Mouse (Mus musculus): ENCODE measurements around the gene Zkscan8. TPM values are rescaled to one million over a fixed set of nuclear protein-coding genes. Genes with fewer than 3 reads are reported as not detected.

The Zkscan8 gene
- total RNA-seq (2021) (10 to 100 TPM in 1 of 2 experiments, 1 to 10 TPM in 1; 9.1 to 12.3 TPM), polyA plus RNA-seq (2012; rRNA removed) (2.8 and 6.3 TPM in 2 replicates)
- long read RNA-seq, partial matches to known transcripts = 0 of 1 reads
- long read RNA-seq, other reads (novel, unspliced or antisense) = 1 of 1 reads

GRCm38 (mm10) chr13:21530781-21531201 is at the start of gene Zkscan8:
Gene Zkscan8 (minus strand): TSS chr13:21531120.
- peaks cover 7% of the 10 kb centered on the region for H3K36me3 ChIP-seq (ENCODE audit: control insufficient read depth, insufficient read depth, low read length)
- peak within 1 kb of the TSS; percentile 100 for H3K9ac ChIP-seq (ENCODE audit: low read depth, low read length)
- H3K4me3 ChIP-seq = peak within 1 kb of the TSS; percentile 77
- H3K4me1 ChIP-seq (ENCODE audit: control insufficient read depth, insufficient read depth, low read length) = peaks cover 2% of the 10 kb centered on the region
- intact Hi-C loops (cut with DNase I) = loop anchor here (1.0 to 5.0 kb wide), 5 partner anchors 24 to 168 kb away; partner anchors contain the start of genes Gm10065, Zkscan3, Zkscan4 and Zscan12
- WGBS = under 1% methylated on average over 39 of the region's 39 CpGs
- no peaks in the 10 kb centered on the region for H3K27me3 ChIP-seq (ENCODE audit: control insufficient read depth, insufficient read depth, low read length)
- peak; percentile 28; the same call in 1 of the 2 replicates for TF ChIP-seq CTCF (IDR thresholded peaks at IDR 0.05)
- TF ChIP-seq EP300 (IDR thresholded peaks at IDR 0.05; ENCODE audit: insufficient read depth, low read depth, low read length) = no peak
- peak; percentile 47; the same call in 1 of the 2 replicates for TF ChIP-seq POLR2A (IDR thresholded peaks at IDR 0.05; ENCODE audit: insufficient read depth, low read depth, low read length)
- peaks cover 2% of the 10 kb centered on the region; the same call in 1 of the 2 replicates for H3K79me2 ChIP-seq (replicated peaks; ENCODE audit: control insufficient read depth, insufficient read depth, low read length)
- DNase-seq = peak; percentile 92 to 94
- H3K27ac ChIP-seq = peak within 1 kb of the TSS; percentile 94

- TF ChIP-seq CTCF (IDR thresholded peaks at IDR 0.05) = no peak
Measured at GRCm38 (mm10) chr13:21559793-21560192, 28.9 kb upstream of the Zkscan8 start, which contains the start of gene Olfr1535. Gene Olfr1535 (minus strand): TSS chr13:21559893.

GRCm38 (mm10) chr13:21550416-21551110 is 19.6 kb upstream of the Zkscan8 start:
- intact Hi-C loops (cut with DNase I) = no loop called here
- 22% methylated on average over 3 of the region's 3 CpGs for WGBS
- no peaks in the 10 kb centered on the region for H3K4me1 ChIP-seq (ENCODE audit: control insufficient read depth, insufficient read depth, low read length)
- no peak overlapping the region for H3K27ac ChIP-seq
- H3K27me3 ChIP-seq (ENCODE audit: control insufficient read depth, insufficient read depth, low read length) = no peaks in the 10 kb centered on the region
- no peak overlapping the region for H3K4me3 ChIP-seq
- H3K36me3 ChIP-seq (ENCODE audit: control insufficient read depth, insufficient read depth, low read length) = no peaks in the 10 kb centered on the region
- DNase-seq = no peak
- H3K9ac ChIP-seq (ENCODE audit: low read depth, low read length) = no peak overlapping the region
- no peaks in the 10 kb centered on the region for H3K79me2 ChIP-seq (replicated peaks; ENCODE audit: control insufficient read depth, insufficient read depth, low read length)
- TF ChIP-seq CTCF (IDR thresholded peaks at IDR 0.05) = no peak
- no peak for TF ChIP-seq POLR2A (IDR thresholded peaks at IDR 0.05; ENCODE audit: insufficient read depth, low read depth, low read length)
- TF ChIP-seq EP300 (IDR thresholded peaks at IDR 0.05; ENCODE audit: insufficient read depth, low read depth, low read length) = no peak

More at GRCm38 (mm10) chr13:21559793-21560192, 28.9 kb upstream of the Zkscan8 start, which contains the start of gene Olfr1535:
- intact Hi-C loops (cut with DNase I) = no loop called here
- no peak within 1 kb of the TSS for H3K4me3 ChIP-seq
- H3K27me3 ChIP-seq (ENCODE audit: control insufficient read depth, insufficient read depth, low read length) = no peaks in the 10 kb centered on the region
- no peaks in the 10 kb centered on the region for H3K4me1 ChIP-seq (ENCODE audit: control insufficient read depth, insufficient read depth, low read length)
- no peak for DNase-seq
- no peaks in the 10 kb centered on the region for H3K36me3 ChIP-seq (ENCODE audit: control insufficient read depth, insufficient read depth, low read length)
- H3K27ac ChIP-seq = no peak within 1 kb of the TSS
- no peaks in the 10 kb centered on the region for H3K79me2 ChIP-seq (replicated peaks; ENCODE audit: control insufficient read depth, insufficient read depth, low read length)
- 48% methylated on average over 1 of the region's 1 CpGs for WGBS
- no peak within 1 kb of the TSS for H3K9ac ChIP-seq (ENCODE audit: low read depth, low read length)

GRCm38 (mm10) chr13:21549487-21549886 is 18.6 kb upstream of the Zkscan8 start:
- intact Hi-C loops (cut with DNase I) = no loop called here
- Histone ChIP-seq H3K36me3 (ENCODE audit: control insufficient read depth, insufficient read depth, low read length) (no peaks in the 10 kb centered on the region), H3K79me2 (replicated peaks; ENCODE audit: control insufficient read depth, insufficient read depth, low read length) (no peaks in the 10 kb centered on the region), H3K27me3 (ENCODE audit: control insufficient read depth, insufficient read depth, low read length) (no peaks in the 10 kb centered on the region), H3K4me3 (no peak overlapping the region), H3K9ac (ENCODE audit: low read depth, low read length) (no peak overlapping the region), H3K27ac (no peak overlapping the region), H3K4me1 (ENCODE audit: control insufficient read depth, insufficient read depth, low read length) (no peaks in the 10 kb centered on the region)
- 87% methylated on average over 3 of the region's 3 CpGs for WGBS
- no peak for TF ChIP-seq EP300 (IDR thresholded peaks at IDR 0.05; ENCODE audit: insufficient read depth, low read depth, low read length)
- TF ChIP-seq POLR2A (IDR thresholded peaks at IDR 0.05; ENCODE audit: insufficient read depth, low read depth, low read length) = no peak
- no peak for TF ChIP-seq CTCF (IDR thresholded peaks at IDR 0.05)
- DNase-seq = no peak

GRCm38 (mm10) chr13:21542708-21543107 is 11.8 kb upstream of the Zkscan8 start, which contains the start of gene Olfr1366:
Gene Olfr1366 (minus strand): TSS chr13:21542808.
- H3K4me1 ChIP-seq (ENCODE audit: control insufficient read depth, insufficient read depth, low read length) = no peaks in the 10 kb centered on the region
- TF ChIP-seq POLR2A (IDR thresholded peaks at IDR 0.05; ENCODE audit: insufficient read depth, low read depth, low read length) (no peak), EP300 (IDR thresholded peaks at IDR 0.05; ENCODE audit: insufficient read depth, low read depth, low read length) (no peak), CTCF (IDR thresholded peaks at IDR 0.05) (no peak)
- no peaks in the 10 kb centered on the region for H3K79me2 ChIP-seq (replicated peaks; ENCODE audit: control insufficient read depth, insufficient read depth, low read length)
- no peak for DNase-seq
- no peak within 1 kb of the TSS for H3K4me3 ChIP-seq
- intact Hi-C loops (cut with DNase I) = no loop called here
- H3K36me3 ChIP-seq (ENCODE audit: control insufficient read depth, insufficient read depth, low read length) = no peaks in the 10 kb centered on the region
- no peak within 1 kb of the TSS for H3K9ac ChIP-seq (ENCODE audit: low read depth, low read length)
- no peak within 1 kb of the TSS for H3K27ac ChIP-seq
- WGBS = 47% methylated on average over 1 of the region's 1 CpGs
- no peaks in the 10 kb centered on the region for H3K27me3 ChIP-seq (ENCODE audit: control insufficient read depth, insufficient read depth, low read length)

- H3K79me2 ChIP-seq (replicated peaks; ENCODE audit: control insufficient read depth, insufficient read depth, low read length) = peaks cover 2% of the 10 kb centered on the region; the same call in 1 of the 2 replicates
- no peak for DNase-seq
- H3K9ac ChIP-seq (ENCODE audit: low read depth, low read length) = no peak overlapping the region
- H3K4me1 ChIP-seq (ENCODE audit: control insufficient read depth, insufficient read depth, low read length) = peaks cover 2% of the 10 kb centered on the region
- 47% methylated on average over 7 of the region's 7 CpGs for WGBS
- TF ChIP-seq CTCF (IDR thresholded peaks at IDR 0.05) (no peak), EP300 (IDR thresholded peaks at IDR 0.05; ENCODE audit: insufficient read depth, low read depth, low read length) (no peak), POLR2A (IDR thresholded peaks at IDR 0.05; ENCODE audit: insufficient read depth, low read depth, low read length) (no peak)
- H3K27ac ChIP-seq = no peak overlapping the region
- intact Hi-C loops (cut with DNase I) = loop anchor here (2.0 to 5.0 kb wide), 4 partner anchors 23 to 167 kb away; partner anchors contain the start of genes Gm10065, Zkscan4, Zscan12 and Zscan26
- no peaks in the 10 kb centered on the region for H3K27me3 ChIP-seq (ENCODE audit: control insufficient read depth, insufficient read depth, low read length)
- peak overlapping the region; percentile 77 for H3K4me3 ChIP-seq
- peaks cover 10% of the 10 kb centered on the region for H3K36me3 ChIP-seq (ENCODE audit: control insufficient read depth, insufficient read depth, low read length)
Measured at GRCm38 (mm10) chr13:21530136-21530535, 784 bp downstream of the Zkscan8 start.

Measured in heart, adult 2 months (tissue).